Mouse (Mus musculus) lung, adult 18-20 months (tissue): ENCODE results near the gene Spata5.

ENCODE experiments used
- DNase-seq, 2 experiments: peaks; one replicate each; pipeline ENCODE4 v3.0.0; 2022; ENCODE audit warnings: mixed read lengths in 2 of 2

Spata5 gene

DNA sequence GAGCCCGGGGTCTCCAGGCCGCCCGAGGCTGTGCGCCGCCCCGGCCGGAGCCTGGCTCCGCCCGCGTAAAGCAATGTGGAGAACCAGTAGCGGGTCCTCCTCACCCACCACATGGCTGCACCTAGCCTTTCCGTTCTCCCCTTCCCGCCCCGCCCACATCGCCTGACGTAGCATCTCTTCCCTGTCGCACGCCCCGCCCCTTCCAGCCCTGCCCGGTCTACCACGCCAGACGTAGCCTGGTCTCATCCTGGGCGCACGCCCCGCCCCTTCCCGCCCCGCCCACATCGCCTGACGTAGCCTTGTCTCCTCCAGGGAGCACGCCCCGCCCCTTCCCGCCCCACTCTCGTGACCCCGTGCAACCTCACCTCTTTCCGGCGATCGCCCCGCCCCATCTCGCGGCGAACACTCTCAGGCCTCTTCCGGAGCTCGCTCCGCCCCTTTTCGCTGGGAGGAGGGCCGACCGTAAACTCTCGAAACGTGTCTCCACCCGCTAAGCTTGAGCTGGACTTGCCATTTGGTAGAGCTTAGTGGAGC lies at the start of gene Spata5:
Gene Spata5, plus strand, starts transcription at position 439 of the 534 bp plus-strand sequence.
- DNase-seq = peak; percentile 98

- DNase-seq = no peak
Observed at GRCm38 (mm10) chr3:37370407-37370806, 49.3 kb upstream of the Spata5 start.

DNA sequence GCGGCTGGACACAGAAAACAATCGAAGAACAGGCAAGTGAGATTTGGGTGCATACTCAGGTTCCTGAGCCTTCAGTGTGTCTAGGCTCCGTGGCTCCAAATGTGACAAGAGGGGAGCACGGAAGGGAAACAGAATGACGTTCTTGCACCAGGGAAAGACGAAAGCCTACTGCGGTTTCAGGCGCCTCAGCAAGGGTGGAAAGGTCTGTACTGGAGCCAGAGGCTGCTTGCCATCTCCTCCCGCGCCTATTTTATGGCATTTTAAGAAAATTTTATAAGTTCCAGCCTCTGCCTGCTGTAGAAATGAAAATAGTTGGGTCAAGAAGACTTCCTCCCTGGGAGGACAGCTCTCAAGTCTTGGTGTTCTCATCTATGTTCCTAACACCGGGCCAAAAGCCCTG lies 46.0 kb upstream of the Spata5 start:
- DNase-seq = no peak

- no peak for DNase-seq
Observed at GRCm38 (mm10) chr3:37377926-37378325, 41.8 kb upstream of the Spata5 start.

GRCm38 (mm10) chr3:37378412-37378811 lies 41.3 kb upstream of the Spata5 start:
- peak in 1 of 2 experiments; percentile 55 for DNase-seq

- no peak for DNase-seq
Observed at GRCm38 (mm10) chr3:37379201-37379600, 40.5 kb upstream of the Spata5 start.

DNA sequence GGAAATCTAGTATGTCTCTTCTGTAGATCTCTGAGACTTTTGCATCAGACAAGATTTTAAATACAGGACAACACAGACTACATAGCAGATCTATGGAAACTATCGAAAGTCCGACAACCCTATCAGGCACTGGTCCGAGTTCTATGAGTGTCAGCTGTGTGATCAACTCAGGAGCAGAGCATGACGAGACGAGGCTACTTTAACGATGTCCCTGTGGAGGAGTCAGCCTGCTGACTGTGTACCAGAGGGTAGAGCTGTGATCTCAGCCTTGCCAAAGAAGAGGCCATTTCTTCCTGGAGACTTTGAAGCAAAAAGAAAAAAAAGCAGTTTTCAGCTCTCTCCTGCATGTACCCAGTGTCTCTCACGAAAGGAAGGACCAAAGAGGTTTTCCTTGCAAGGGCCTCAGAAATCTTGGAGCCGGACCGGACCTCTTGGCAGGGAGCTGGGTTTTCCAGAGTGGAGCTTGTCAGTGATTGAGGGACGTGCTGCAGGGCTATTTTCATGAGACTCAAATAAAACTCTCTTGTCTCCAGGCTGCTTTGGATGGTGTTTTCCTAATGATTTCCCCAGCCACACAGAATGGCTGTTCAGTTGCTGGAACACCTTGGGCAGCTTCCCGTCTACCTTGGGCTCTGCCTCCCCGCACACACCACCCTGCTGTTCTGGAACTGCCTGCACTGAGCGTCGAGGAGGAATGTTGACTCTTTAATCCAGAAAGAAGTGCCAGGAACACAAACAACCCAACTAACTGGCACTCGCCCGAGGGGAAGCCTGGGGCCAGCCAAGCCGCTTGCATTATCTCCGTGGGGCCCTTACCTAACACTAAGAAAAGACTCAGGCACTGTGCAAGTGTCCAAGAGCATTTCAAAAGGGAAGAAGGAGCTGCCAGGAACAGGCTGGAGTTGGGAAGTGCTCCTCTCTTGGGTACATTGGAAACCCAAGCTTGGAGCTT lies 39.5 kb upstream of the Spata5 start:
- peak; percentile 77 to 79 for DNase-seq

GRCm38 (mm10) chr3:37381457-37381856 lies 38.2 kb upstream of the Spata5 start:
- DNase-seq = no peak

DNA sequence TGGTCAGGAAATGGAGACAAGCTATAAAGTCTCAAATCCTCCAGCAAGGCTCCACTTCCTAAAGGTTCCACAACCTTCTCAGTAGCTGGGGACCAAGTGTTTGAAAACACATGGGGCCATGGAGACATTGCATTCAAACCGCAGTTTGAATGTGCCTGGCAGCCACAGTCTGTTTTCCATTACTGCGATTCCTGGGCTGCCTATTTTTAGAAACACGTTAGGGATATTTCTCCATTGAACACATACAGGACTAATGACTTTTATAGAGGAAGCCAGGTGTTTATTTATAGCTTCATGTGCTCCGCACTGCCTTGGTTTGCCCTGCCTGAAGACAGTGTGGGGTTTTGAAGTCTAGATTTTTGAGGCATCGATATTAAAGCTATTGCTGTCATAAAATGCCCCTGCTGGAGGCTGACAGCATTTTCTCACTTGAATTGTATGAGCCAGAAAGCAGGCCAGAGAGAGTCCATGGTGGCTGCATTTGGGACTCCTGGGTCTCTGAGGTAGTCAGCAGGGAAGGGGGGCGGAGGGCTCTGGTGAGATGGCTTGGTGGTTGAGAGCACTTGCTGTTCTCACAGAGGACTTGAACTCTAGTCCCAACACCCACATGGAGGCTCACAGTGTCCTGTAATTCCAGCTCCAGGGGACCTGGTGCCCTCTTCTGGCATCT lies 36.5 kb upstream of the Spata5 start:
- DNase-seq = no peak

- no peak for DNase-seq
Observed at GRCm38 (mm10) chr3:37387310-37387709, 32.4 kb upstream of the Spata5 start.

- DNase-seq = no peak
Observed at GRCm38 (mm10) chr3:37396930-37397608, 22.6 kb upstream of the Spata5 start.

DNA sequence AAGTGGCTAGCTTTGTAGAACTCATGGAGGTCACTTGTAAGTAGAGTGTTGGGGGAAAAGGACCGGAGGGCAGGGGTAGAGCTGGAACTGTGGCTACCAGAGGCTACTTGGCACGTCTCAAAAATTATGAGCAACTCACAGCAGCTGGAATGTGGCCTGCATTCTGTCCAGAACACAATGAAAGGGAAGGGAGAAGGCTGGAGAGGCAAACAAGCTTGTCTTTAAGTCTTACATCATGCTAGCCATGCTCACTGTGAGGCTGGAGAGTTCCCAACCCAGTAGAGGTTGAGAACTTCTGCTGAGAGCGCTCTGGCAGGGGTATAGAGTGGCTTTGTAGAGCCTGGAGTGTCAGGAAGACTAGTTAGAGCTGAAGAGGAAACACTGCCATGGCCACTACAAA lies 22.1 kb upstream of the Spata5 start:
- no peak for DNase-seq

GRCm38 (mm10) chr3:37398661-37399395 lies 20.9 kb upstream of the Spata5 start:
- DNase-seq = peak; percentile 40 to 47

DNA sequence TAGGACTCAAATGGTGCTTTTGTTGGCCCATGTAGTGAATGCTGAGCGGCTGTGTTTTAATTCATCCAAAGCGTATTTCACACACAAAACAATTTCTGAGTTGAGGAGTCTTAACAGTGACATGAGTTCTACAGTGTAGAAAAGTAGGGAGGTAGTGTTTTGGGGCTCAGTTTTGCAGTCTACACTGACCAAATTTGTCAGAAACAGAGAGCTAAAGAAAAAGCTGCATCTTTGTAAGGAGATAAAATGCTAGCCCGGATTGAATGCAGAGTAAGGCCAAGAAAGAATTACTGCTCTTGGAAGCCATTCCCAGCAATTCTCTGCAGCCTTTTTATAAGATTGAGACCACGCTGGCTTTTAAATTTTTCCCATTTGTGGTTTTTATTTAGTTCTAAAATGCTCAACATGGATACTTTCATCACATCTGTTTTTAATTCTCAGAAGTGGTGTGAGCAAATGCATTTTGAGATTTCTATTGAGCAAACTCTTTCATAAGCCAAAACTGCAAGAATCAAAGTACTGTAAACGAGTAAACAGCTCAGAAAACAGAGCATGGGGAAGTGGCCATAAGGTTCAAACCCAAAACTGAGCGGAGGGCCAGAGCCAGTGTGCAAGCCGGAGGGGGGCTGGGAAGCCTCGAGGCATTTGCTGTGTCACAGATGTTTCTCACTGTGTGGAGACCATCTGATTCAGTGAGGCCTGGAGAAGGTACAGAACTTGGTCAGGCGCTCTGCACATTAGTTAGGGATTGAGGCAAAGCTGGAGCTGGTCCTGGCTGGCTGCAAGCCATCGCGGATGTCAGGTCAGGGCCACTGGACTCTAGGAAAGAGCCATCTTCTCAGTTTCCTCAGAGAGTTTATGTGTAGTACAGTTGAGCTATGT lies 17.7 kb upstream of the Spata5 start:
- DNase-seq = peak in 1 of 2 experiments; percentile 18

DNA sequence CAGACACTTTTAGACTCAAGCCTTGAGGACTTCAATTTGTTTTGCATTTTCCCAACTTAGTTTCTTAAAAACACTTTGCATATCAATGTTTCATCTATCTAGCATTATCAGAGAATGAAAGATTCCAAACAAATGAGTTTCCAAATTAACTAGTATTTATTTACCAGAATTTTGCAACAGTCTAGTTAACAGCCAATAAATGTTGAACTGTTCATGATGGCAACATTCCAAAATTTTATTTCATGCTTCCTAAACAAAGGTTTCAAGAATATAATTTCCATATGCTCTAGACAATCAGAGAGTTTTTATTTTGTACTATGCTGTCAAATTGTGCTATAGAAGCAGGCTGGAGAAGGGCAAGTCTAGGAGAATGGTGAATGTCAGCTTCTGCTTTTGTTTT lies 12.1 kb upstream of the Spata5 start:
- no peak for DNase-seq

- DNase-seq = no peak
Observed at GRCm38 (mm10) chr3:37413446-37413845, 6.2 kb upstream of the Spata5 start.

DNA sequence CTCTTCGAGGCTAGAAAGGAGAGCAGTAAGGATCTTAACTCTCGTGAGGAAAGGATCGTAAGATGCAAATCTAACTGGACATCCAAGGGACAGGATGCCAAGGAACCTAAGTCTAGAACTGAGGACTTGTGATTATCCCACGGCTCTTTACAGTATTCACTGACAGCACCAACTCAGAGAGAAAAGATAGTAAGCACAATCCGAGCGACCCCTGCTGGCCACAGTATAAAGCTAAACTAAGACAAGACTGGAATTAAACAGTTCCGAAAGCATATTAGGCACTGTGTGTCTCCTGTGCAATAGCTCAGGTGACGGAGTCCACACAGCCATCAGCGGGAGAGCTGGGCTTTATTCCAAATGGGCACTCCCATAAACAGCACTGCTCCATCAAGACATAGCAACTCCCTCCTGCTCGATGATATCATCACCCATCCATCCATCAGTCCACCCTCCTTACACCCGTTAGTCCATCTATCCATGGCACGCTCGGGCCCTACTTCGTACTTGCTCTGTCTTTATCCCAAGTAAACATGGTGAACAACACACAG lies 5.2 kb upstream of the Spata5 start:
- peak; percentile 70 to 74 for DNase-seq

DNA sequence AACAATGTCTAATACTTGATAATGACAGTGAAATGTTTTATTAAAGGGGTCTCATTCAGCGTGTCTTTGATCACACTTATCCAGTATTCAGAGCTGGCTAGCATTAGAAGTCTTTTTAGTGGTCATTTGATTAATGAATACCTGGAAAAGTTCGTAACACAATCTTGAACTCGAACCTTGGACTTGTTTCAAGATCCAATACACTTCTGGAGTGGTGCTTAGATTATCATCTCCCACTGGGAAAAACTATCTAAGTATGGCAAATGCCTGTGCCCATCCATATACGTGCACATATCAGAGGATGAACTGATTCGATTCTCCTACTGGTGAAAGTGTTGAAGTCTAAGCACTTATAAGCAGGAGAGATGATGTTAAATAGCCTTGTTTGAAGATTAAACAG lies 1.4 kb upstream of the Spata5 start:
- no peak for DNase-seq

- DNase-seq = peak in 1 of 2 experiments; percentile 77
Observed at GRCm38 (mm10) chr3:37418961-37419457, 687 bp upstream of the Spata5 start.

- DNase-seq = peak; percentile 89 to 90
Observed at GRCm38 (mm10) chr3:37420072-37420471, 376 bp downstream of the Spata5 start, which contains the start of gene Nudt6. TSS of gene Nudt6 (minus strand) at chr3:37420211.

GRCm38 (mm10) chr3:37420641-37421040 lies 945 bp downstream of the Spata5 start:
- DNase-seq = peak in 1 of 2 experiments; percentile 11
